In the genomic region with DNA sequence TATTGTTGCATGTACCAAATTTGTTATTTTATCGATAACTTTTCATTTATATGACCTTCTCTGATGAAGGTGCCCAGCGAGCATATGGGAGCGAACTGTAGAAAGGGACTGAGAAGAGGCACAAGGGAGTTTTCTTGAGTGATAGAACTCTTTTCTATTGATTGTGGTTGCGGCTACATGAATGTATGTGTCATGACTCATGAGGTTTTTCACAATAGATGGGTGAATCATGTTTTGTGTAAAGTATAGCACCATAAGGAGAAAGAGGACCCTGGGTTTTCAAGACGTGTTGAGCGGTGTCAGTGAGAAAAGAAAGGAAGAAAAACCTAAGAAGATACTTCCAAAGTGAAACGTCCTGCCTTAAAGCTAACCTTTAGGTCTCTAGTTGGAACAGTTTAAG, we compare ENCODE assay signal across 21 mouse cellular contexts.
"Had no signal": no experiment of that assay in that cellular context is flagged by ENCODE, and none has a peak within 500 bp of the region (broad histone marks: within the 10 kb centered on the region; RNA-seq: fewer than 3 reads in every experiment).

No protein-coding gene starts in this region.

- H3K9me3 ChIP-seq: limb, embryonic 10.5 days; limb, embryonic 13.5 days; liver, embryonic 12.5 days; liver, embryonic 15.5 days; lung, embryonic 15.5 days; megakaryocyte, embryonic 14.5 days; midbrain, embryonic 10.5 days; midbrain, embryonic 13.5 days; stomach, embryonic 15.5 days had no signal

- H3K4me2 ChIP-seq: limb, embryonic 13.5 days; liver, embryonic 12.5 days; liver, embryonic 15.5 days; lung, embryonic 15.5 days; midbrain, embryonic 13.5 days; stomach, embryonic 15.5 days had no signal

- ATAC-seq: liver, embryonic 12.5 days; midbrain, embryonic 13.5 days; midbrain, embryonic 16.5 days had no signal

- H3K36me3 ChIP-seq: limb, embryonic 10.5 days; limb, embryonic 13.5 days; liver, embryonic 12.5 days; liver, embryonic 15.5 days; lung, embryonic 15.5 days; midbrain, embryonic 10.5 days; midbrain, embryonic 13.5 days; stomach, embryonic 15.5 days had no signal

- H3K27me3 ChIP-seq: limb, embryonic 13.5 days; liver, embryonic 12.5 days; liver, embryonic 15.5 days; lung, embryonic 15.5 days; midbrain, embryonic 13.5 days; stomach, embryonic 15.5 days had no signal

- DNase-seq: kidney, adult 9 months; kidney, postnatal 14 days; kidney, postnatal 4 days; liver; lung, adult 18-20 months; lung, postnatal 10 days; lung, postnatal 36 days; right cerebral cortex, adult 18-20 months; right cerebral cortex, postnatal 25 days; spleen, adult 18-20 months; thymus, postnatal 25 days had no signal

- H3K27ac ChIP-seq: limb, embryonic 10.5 days; limb, embryonic 13.5 days; liver, embryonic 12.5 days; liver, embryonic 15.5 days; lung, embryonic 15.5 days; midbrain, embryonic 10.5 days; midbrain, embryonic 13.5 days; stomach, embryonic 15.5 days had no signal

- H3K4me3 ChIP-seq: limb, embryonic 10.5 days; limb, embryonic 13.5 days; liver, embryonic 12.5 days; liver, embryonic 15.5 days; lung, embryonic 15.5 days; megakaryocyte, embryonic 14.5 days; midbrain, embryonic 10.5 days; midbrain, embryonic 13.5 days; stomach, embryonic 15.5 days had no signal

- H3K9ac ChIP-seq: limb, embryonic 13.5 days; liver, embryonic 12.5 days; liver, embryonic 15.5 days; lung, embryonic 15.5 days; midbrain, embryonic 13.5 days; stomach, embryonic 15.5 days had no signal
